Mouse (Mus musculus): ENCODE results near the gene Zfp672. TPM values are rescaled to one million over a fixed set of nuclear protein-coding genes. Genes with fewer than 3 reads are reported as not detected.

Gene Zfp672
- polyA plus RNA-seq, 1 experiment = 54.5 TPM

DNA sequence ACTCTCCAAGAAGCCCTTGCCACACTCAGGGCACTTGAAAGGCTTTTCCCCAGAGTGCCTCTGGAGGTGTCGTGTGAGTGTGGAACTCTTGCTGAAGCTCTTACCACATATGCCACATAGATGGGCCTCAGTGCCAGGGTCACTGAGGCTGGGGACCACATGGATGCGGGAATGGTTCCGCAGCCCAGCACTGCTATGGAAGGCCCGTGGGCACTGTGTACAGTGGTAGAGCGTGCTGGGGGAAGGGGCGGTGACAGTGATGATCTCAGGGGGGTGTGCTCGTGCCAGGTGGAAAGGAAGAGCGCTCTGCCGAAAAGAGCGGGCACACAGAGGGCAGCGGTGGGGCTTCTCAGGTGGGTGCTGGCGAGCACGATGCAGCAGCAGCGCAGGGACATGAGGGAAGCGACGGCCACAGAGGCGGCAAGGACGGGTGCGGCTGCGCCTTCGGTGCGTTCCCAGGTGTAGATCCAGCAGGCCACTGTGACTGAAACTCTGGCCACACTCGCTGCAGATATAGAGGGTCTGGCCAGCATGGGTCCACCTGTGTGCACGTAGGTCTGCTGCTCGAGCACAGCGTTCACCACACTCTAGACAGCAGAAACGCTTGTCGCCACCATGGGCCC is 13.3 kb downstream of the Zfp672 start:
- Histone ChIP-seq H3K36me3 (ENCODE audit: control insufficient read depth, insufficient read depth, low read length) (peaks cover 16% of the 10 kb centered on the region), H3K4me1 (replicated peaks; ENCODE audit: control insufficient read depth, insufficient read depth, low read length) (no peaks in the 10 kb centered on the region), H3K27ac (ENCODE audit: control insufficient read depth, insufficient read depth, low read length) (no peak overlapping the region), H3K4me3 (ENCODE audit: control insufficient read depth, insufficient read depth, low read length) (no peak overlapping the region), H3K27me3 (ENCODE audit: control insufficient read depth, insufficient read depth, low read length) (no peaks in the 10 kb centered on the region)
- DNase-seq = no peak
- TF ChIP-seq CTCF (IDR thresholded peaks at IDR 0.05; ENCODE audit: borderline replicate concordance, control insufficient read depth, extremely low read depth, insufficient read depth, low read length, poor library complexity) (no peak), POLR2A (IDR thresholded peaks at IDR 0.05; ENCODE audit: control insufficient read depth, extremely low read depth, insufficient read depth, low read length, poor library complexity) (no peak)
- 97% methylated on average over 28 of the region's 28 CpGs for WGBS

GRCm38 (mm10) chr11:58316344-58316743 is 13.8 kb downstream of the Zfp672 start:
- Histone ChIP-seq H3K4me1 (replicated peaks; ENCODE audit: control insufficient read depth, insufficient read depth, low read length) (no peaks in the 10 kb centered on the region), H3K27me3 (ENCODE audit: control insufficient read depth, insufficient read depth, low read length) (no peaks in the 10 kb centered on the region)

DNA sequence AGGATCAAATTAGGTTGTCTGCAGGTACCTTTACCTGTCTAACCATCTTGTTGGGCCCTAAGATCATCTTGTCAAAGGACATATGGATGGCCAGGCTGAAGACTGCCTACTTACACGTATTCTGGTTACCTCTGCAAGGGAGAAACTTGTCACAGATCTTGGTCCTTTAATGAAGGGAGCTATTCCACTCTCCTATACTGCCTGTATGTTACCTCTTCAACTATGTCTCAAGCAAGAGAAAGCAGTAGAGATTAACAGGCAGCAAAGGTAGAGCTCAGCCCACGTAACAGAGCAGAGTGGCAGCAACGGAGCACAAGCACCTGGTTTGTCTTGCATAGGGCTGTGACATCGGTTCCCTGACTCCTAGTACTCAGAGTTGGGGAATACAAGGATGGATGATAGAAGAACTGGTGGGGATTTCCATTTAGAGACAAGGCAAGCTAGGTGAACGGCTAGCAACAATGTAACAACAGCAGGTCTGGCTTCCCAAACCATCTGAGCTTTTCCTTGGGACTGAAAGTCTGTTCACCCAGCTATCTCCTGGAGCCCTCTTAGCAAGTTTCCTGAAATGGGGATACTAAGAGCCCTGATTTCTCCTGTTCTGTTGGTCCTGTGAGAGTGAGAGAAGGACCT is 14.5 kb downstream of the Zfp672 start:
- 97% methylated on average over 5 of the region's 5 CpGs for WGBS
- no peak for TF ChIP-seq CTCF (IDR thresholded peaks at IDR 0.05; ENCODE audit: borderline replicate concordance, control insufficient read depth, extremely low read depth, insufficient read depth, low read length, poor library complexity)
- TF ChIP-seq POLR2A (IDR thresholded peaks at IDR 0.05; ENCODE audit: control insufficient read depth, extremely low read depth, insufficient read depth, low read length, poor library complexity) = no peak
- Histone ChIP-seq H3K4me3 (ENCODE audit: control insufficient read depth, insufficient read depth, low read length) (no peak overlapping the region), H3K27me3 (ENCODE audit: control insufficient read depth, insufficient read depth, low read length) (no peaks in the 10 kb centered on the region), H3K36me3 (ENCODE audit: control insufficient read depth, insufficient read depth, low read length) (peaks cover 16% of the 10 kb centered on the region), H3K4me1 (replicated peaks; ENCODE audit: control insufficient read depth, insufficient read depth, low read length) (no peaks in the 10 kb centered on the region), H3K27ac (ENCODE audit: control insufficient read depth, insufficient read depth, low read length) (no peak overlapping the region)
- no peak for DNase-seq

More at GRCm38 (mm10) chr11:58316344-58316743, 13.8 kb downstream of the Zfp672 start:
- Histone ChIP-seq H3K36me3 (ENCODE audit: control insufficient read depth, insufficient read depth, low read length) (peaks cover 16% of the 10 kb centered on the region), H3K27ac (ENCODE audit: control insufficient read depth, insufficient read depth, low read length) (no peak overlapping the region), H3K4me3 (ENCODE audit: control insufficient read depth, insufficient read depth, low read length) (no peak overlapping the region)
- TF ChIP-seq POLR2A (IDR thresholded peaks at IDR 0.05; ENCODE audit: control insufficient read depth, extremely low read depth, insufficient read depth, low read length, poor library complexity) (no peak), CTCF (IDR thresholded peaks at IDR 0.05; ENCODE audit: borderline replicate concordance, control insufficient read depth, extremely low read depth, insufficient read depth, low read length, poor library complexity) (no peak)
- no peak for DNase-seq
- WGBS = 97% methylated on average over 17 of the region's 17 CpGs

DNA sequence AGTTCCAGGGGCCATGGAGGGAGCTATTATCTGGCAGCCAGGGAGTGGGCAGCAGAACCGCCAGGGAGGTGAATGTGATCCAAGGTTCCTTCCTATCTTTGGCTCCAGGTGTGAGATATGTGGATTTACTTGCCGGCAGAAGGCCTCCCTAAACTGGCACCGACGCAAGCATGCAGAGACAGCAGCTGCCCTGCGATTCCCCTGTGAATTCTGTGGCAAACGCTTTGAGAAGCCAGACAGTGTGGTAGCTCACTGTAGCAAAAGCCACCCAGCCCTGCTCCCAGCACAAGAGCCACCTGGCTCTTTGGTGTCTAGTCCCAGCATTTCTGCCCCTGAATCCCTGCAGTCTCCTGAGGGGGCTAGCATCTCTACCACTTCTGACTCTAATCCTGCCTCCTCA is 16.1 kb downstream of the Zfp672 start:
- H3K4me1 ChIP-seq (replicated peaks; ENCODE audit: control insufficient read depth, insufficient read depth, low read length) = no peaks in the 10 kb centered on the region
- H3K4me3 ChIP-seq (ENCODE audit: control insufficient read depth, insufficient read depth, low read length) = no peak overlapping the region
- H3K27ac ChIP-seq (ENCODE audit: control insufficient read depth, insufficient read depth, low read length) = no peak overlapping the region
- no peak for DNase-seq
- TF ChIP-seq POLR2A (IDR thresholded peaks at IDR 0.05; ENCODE audit: control insufficient read depth, extremely low read depth, insufficient read depth, low read length, poor library complexity) = no peak
- TF ChIP-seq CTCF (IDR thresholded peaks at IDR 0.05; ENCODE audit: borderline replicate concordance, control insufficient read depth, extremely low read depth, insufficient read depth, low read length, poor library complexity) = no peak
- 96% methylated on average over 6 of the region's 6 CpGs for WGBS
- no peaks in the 10 kb centered on the region for H3K27me3 ChIP-seq (ENCODE audit: control insufficient read depth, insufficient read depth, low read length)
- peaks cover 13% of the 10 kb centered on the region for H3K36me3 ChIP-seq (ENCODE audit: control insufficient read depth, insufficient read depth, low read length)

DNA sequence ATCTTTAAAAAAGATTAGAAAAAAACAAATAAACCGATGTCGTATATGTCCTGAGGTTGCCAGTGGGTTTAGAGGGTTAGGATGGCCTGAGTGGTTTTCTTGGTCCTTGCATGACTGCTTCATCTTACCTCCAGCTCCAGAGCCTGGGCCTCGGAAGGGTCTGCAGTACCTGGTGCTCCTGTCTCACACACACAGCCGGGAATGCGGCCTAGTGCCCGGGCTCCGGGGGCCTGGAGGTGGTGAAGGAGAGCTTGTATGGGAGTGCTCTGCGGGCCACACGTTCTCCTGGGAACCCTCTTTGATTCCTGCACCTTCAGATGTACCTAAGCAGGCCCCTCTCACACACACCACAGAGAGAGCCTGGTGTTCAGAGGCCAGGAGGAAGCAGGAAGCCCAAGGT is 21.5 kb downstream of the Zfp672 start:
- H3K4me1 ChIP-seq (replicated peaks; ENCODE audit: control insufficient read depth, insufficient read depth, low read length) = peaks cover 14% of the 10 kb centered on the region
- H3K4me3 ChIP-seq (ENCODE audit: control insufficient read depth, insufficient read depth, low read length) = no peak overlapping the region
- WGBS = 98% methylated on average over 9 of the region's 9 CpGs
- H3K27me3 ChIP-seq (ENCODE audit: control insufficient read depth, insufficient read depth, low read length) = no peaks in the 10 kb centered on the region
- TF ChIP-seq CTCF (IDR thresholded peaks at IDR 0.05; ENCODE audit: borderline replicate concordance, control insufficient read depth, extremely low read depth, insufficient read depth, low read length, poor library complexity) (no peak), POLR2A (IDR thresholded peaks at IDR 0.05; ENCODE audit: control insufficient read depth, extremely low read depth, insufficient read depth, low read length, poor library complexity) (no peak)
- H3K36me3 ChIP-seq (ENCODE audit: control insufficient read depth, insufficient read depth, low read length) = no peaks in the 10 kb centered on the region
- DNase-seq = no peak
- no peak overlapping the region for H3K27ac ChIP-seq (ENCODE audit: control insufficient read depth, insufficient read depth, low read length)

GRCm38 (mm10) chr11:58307411-58308080 is 22.6 kb downstream of the Zfp672 start:
- H3K27ac ChIP-seq (ENCODE audit: control insufficient read depth, insufficient read depth, low read length) = no peak overlapping the region
- peak; percentile 49; the same call in 1 of the 2 replicates for TF ChIP-seq CTCF (IDR thresholded peaks at IDR 0.05; ENCODE audit: borderline replicate concordance, control insufficient read depth, extremely low read depth, insufficient read depth, low read length, poor library complexity)
- no peak for TF ChIP-seq POLR2A (IDR thresholded peaks at IDR 0.05; ENCODE audit: control insufficient read depth, extremely low read depth, insufficient read depth, low read length, poor library complexity)
- peak; percentile 57 for DNase-seq
- H3K4me3 ChIP-seq (ENCODE audit: control insufficient read depth, insufficient read depth, low read length) = peak overlapping the region; percentile 73
- WGBS = 2% methylated on average over 42 of the region's 42 CpGs
- no peaks in the 10 kb centered on the region for H3K27me3 ChIP-seq (ENCODE audit: control insufficient read depth, insufficient read depth, low read length)
- peaks cover 16% of the 10 kb centered on the region for H3K4me1 ChIP-seq (replicated peaks; ENCODE audit: control insufficient read depth, insufficient read depth, low read length)
- H3K36me3 ChIP-seq (ENCODE audit: control insufficient read depth, insufficient read depth, low read length) = no peaks in the 10 kb centered on the region
